Mouse (Mus musculus) neutrophil, adult 83 days (primary cell): Measurements from ENCODE around the gene Muc3a. TPM values are rescaled to one million over a fixed set of nuclear protein-coding genes. Genes with fewer than 3 reads are reported as not detected.

Experiments used
- total RNA-seq, 2 experiments: library from RNA; stranded (reverse); gene quantifications; one replicate each; pipeline ENCODE4 v1.2.4; 2023

Muc3a gene
- 1 to 10 TPM; 1.7 to 2.9 TPM for total RNA-seq

DNA sequence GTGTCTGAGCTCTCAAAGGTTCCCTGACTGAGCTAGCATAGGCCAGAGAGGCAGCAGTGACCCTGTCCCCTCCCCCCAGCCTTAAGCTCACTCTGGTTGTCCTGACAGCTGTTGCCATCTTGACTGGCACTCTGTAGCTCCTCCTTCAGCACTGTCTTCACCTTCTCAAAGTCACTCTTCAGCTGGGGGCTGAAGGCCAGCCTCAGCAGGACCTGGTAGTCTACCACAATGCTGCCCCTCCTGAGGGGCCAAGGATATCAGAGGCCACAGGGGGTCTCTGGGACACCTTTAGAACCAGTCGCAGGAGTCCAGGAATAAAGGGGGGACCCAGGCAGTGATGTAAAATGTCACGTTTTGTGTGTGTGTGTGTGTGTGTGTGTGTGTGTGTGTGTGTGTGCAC, at the start of gene Muc3a:
Gene Muc3a (minus strand): TSS at position 101 of the 400 bp plus-strand sequence.

Other genes starting within 250 kb of the Muc3a start
- gene Cldn15, start 245.8 kb downstream of the Muc3a start, total RNA-seq: 10 to 100 TPM; 47.5 to 57.3 TPM
- gene Plod3, start 225.4 kb downstream of the Muc3a start, total RNA-seq: 100 to 1,000 TPM in 1 of 2 experiments, 10 to 100 TPM in 1; 94.6 to 114 TPM
- gene Znhit1, start 224.4 kb downstream of the Muc3a start, total RNA-seq: 10 to 100 TPM; 83.2 to 88.3 TPM
- not detected for gene Vgf, start 186.0 kb downstream of the Muc3a start, total RNA-seq
- gene Ap1s1, start 166.3 kb downstream of the Muc3a start, total RNA-seq: 10 to 100 TPM; 34.6 to 42.4 TPM
- gene Serpine1, start 140.1 kb downstream of the Muc3a start, total RNA-seq: under 1 TPM in 1 of 2 experiments, not detected in 1; 0.28 TPM
- 10 to 100 TPM; 32.8 to 36.3 TPM for gene Trim56, start 96.2 kb downstream of the Muc3a start, total RNA-seq
- not detected for gene Muc3, start 63.1 kb downstream of the Muc3a start, total RNA-seq
- 10 to 100 TPM in 1 of 2 experiments, 1 to 10 TPM in 1; 7.4 to 13.1 TPM for gene Ache, start 75.1 kb upstream of the Muc3a start, total RNA-seq
- gene Ufsp1, start 82.2 kb upstream of the Muc3a start, total RNA-seq: 1 to 10 TPM; 3.5 to 4.1 TPM
- gene Srrt, start 95.3 kb upstream of the Muc3a start, total RNA-seq: 100 to 1,000 TPM; 195 to 241 TPM
- gene Trip6, start 102.0 kb upstream of the Muc3a start, total RNA-seq: 10 to 100 TPM in 1 of 2 experiments, 1 to 10 TPM in 1; 7.9 to 12.1 TPM
- 10 to 100 TPM; 33.5 to 41.1 TPM for gene Slc12a9, start 121.2 kb upstream of the Muc3a start, total RNA-seq
- gene Ephb4, start 137.7 kb upstream of the Muc3a start, total RNA-seq: under 1 TPM in 1 of 2 experiments, not detected in 1; 0.13 TPM